Mouse (Mus musculus) thymus, postnatal 14 days (tissue): Measurements from ENCODE around the gene Tmem164.
A peak's percentile ranks its signal among the peaks of the same experiment; 100 is the strongest.

Experiments used
- DNase-seq: peaks from one replicate; pipeline ENCODE4 v3.0.0; 2021

Gene Tmem164

GRCm38 (mm10) chrX:142755542-142755941 lies 74.3 kb downstream of the Tmem164 start:
- DNase-seq: no peak

GRCm38 (mm10) chrX:142760415-142760814 lies 79.2 kb downstream of the Tmem164 start:
- DNase-seq: no peak

- DNase-seq: no peak
These were observed 82.1 kb downstream of the Tmem164 start for GRCm38 (mm10) chrX:142763337-142763736.

DNA sequence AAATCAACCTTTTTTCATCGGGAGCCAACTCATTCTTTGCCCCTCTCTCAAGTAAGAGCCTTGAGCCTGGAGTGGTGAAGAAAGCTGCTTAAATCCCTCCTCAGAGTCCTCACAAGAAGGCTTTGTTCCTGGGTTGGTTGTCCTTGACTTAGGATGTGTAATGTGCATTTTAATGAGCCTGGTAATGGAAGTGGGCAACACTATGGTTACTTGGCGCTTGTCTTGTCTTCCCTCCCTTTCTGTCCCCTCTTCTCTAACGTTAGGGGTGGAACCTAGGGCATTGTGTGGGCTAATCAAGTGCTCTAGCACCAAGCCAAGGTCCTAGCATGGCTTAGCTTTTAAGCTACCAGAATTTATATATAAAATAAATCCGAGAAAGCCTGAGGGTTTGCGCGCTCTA lies 88.5 kb downstream of the Tmem164 start:
- DNase-seq: no peak

DNA sequence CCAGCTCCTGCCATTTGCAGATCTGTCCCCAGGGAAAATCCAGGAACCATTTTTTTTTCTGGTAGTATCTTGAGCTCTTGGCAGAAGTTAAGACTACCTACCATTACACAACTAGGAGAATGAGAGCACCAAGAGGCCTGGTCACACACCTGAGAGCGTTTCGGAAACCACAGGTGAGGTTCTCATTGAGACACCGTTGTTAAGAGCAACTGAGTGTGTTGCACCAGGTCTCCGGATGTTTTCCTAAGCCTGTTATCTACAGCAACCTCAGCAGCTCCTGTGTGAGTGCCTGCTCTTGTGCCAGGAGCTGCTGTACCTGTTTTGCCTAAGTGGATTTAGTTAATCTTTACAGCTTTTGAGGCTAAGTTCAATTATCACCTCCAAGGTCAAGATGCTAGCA lies 92.5 kb downstream of the Tmem164 start:
- DNase-seq: no peak

DNA sequence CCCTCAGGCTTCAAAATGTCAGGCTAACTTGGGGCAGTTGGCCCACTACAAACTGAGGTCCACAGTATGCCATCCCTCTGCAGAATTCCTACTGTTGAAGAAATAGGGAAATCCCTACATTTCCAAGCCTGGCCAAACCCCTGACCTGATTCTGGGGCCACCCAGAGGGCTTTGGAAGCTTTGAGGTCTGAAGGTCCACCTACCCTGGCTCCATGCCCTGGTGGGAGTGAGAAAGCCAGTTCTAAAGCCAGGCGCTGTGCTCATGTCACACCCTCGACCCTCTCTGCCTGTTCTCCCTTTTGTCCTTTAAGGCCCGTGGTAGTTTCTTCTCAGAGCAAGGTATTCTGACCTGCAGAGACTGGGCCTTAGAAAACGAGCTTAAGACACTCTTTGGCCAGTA lies 94.9 kb downstream of the Tmem164 start:
- no peak for DNase-seq

- no peak for DNase-seq
These were observed 97.4 kb downstream of the Tmem164 start for GRCm38 (mm10) chrX:142778638-142779037.

DNA sequence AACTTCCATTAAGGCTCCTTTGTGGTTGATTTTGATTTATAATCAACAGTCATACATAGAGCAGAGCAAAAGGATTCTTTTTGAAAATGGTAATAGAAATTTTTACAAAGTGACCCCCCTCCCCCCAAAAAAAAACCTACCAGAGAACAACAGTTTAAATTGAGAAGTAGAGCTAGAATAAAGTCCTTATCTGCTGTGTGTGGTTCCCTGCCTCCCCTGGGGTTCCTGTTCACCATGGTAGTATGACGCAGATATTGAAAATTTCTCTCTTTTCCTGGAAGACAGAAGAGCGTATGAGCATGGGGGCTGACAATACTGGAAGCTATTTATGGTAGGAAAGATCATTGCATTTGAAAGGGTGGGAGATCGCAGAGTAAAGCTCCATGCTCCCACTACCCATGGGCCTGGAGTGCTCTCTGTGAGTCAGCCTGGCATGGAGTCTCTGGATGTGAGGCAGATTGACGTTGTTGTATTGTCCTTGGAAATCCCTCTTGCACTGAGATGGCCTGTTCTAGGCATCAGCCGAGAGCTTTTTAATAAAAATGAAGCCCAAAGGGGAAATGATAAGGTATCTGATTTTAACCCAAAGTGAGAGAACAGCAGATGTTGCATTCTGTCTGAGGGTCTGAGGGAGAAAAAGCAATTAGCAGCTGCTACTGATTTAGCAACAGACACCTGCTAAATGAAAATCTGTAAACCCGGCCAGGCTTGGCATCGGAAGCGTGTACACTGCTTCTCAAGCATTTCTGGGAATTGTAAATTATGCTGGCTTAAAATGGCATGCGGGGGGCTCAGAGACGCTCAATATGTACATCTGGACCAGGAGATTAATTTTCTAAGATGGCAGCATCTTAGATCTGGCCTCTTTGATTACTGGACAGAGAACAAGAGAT lies 105.2 kb downstream of the Tmem164 start:
- DNase-seq: no peak

- no peak for DNase-seq
These were observed 111.0 kb downstream of the Tmem164 start for GRCm38 (mm10) chrX:142792185-142792584.

DNA sequence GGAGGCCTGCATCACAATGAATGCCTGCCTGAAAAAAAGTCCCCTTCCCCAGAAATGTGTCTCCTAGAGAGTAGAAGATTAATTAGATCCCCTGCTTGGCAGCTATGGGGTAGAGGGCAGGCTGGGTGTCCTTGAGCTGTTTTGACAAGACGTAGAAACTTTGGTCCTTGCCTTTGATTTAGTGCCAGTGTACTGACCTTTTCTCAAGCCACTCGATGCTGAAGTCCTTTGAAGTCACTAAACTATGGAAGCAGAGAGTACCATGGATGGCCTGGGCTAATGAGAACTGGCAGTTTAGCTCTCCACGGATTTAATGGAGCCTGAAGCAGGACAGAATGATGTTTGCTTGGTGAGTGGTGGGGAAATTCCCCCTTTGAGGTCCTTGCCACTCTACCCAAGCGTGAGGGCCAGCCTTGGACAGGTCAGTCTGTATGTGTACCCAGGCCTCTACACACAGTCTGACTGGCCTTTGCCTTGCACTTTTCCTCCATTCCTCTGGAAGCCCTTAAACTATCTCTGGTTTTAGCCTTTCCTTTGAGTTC lies 112.9 kb downstream of the Tmem164 start:
- no peak for DNase-seq

- DNase-seq: no peak
These were observed 123.4 kb downstream of the Tmem164 start for GRCm38 (mm10) chrX:142804596-142804995.

DNA sequence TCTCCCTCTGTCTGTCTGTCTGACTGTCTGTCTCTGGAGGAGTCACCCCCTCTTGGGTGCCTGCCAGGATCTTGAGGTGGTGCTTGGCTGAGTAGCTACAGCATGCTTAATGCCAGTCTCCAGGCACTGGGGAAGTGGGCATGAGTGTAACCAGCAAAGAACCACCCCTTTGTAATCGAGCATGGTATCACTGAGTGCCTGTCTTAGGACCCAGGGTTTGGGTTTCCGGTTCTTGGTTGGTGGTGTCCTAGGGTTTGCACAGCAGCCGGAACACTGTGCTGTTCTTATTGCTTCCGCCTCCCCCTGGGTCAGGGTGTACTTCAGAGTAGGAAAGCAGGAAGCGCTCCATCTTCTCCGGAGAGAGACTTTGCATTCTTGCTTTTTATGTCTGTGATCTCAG lies 124.9 kb downstream of the Tmem164 start:
- DNase-seq: no peak

DNA sequence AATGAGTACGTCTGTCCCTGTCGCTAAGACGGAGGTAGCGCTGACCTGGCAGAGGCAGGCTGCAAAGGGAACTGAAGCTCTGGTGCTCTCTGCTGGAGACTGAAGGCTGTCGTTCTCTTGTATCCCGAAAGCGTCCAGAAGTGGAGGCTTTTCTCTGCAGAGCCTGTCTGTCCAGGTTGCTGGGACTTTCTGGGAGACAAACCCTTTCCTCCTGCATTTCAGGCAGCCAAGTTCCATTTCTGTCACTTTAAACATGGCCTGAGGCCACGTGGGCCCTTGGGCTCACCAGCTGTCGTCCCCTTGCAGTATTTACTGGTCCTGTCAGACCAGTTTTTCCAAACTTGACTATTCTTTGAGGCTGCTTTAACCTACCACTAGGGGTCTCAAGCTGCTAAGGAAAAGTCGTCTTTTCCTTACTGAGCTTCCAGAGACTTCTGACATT lies 125.4 kb downstream of the Tmem164 start:
- DNase-seq: no peak

DNA sequence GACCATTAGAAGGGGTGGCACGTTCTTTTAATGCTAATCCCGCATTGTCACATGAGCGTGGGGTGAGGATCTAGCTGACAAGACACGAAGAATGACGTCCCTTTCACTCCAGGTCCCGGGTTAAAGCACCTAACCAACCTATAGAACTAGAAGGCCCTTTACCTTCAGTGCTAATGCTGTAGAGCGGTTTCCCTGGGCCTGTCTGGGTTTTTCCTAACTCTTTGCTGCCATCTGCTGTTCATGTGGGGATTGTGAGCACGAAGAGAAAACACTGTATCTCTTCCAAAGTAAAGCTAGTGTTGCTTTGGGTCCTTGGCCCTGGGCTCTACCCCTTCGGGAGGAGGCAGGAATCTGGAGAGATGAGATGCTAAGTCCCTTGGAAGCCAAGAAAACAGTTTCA lies 127.2 kb downstream of the Tmem164 start:
- peak; percentile 54 for DNase-seq

- DNase-seq: peak; percentile 36
These were observed 131.9 kb downstream of the Tmem164 start for GRCm38 (mm10) chrX:142813146-142813545.

- DNase-seq: peak; percentile 41
These were observed 137.0 kb downstream of the Tmem164 start for GRCm38 (mm10) chrX:142818057-142818682.

DNA sequence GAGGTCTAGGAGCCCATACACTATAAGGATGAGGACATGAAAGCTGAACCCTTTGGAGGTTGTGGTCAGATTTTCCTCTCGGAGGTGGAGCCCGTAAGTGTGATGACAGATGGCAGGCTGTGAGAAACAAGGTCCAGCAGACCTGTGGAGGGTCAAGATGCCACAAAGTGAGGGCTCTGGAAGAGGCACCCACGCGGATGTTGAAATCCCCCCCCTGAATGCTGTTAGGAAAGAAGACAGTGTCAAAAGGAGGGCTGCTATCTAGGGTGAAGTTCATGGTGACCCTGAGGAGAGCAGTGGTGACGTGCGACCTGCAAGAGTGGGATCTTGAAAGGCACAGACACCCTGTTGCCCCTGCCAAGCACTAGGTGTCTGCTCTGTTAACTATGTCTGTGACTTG lies 140.0 kb downstream of the Tmem164 start:
- DNase-seq: no peak

DNA sequence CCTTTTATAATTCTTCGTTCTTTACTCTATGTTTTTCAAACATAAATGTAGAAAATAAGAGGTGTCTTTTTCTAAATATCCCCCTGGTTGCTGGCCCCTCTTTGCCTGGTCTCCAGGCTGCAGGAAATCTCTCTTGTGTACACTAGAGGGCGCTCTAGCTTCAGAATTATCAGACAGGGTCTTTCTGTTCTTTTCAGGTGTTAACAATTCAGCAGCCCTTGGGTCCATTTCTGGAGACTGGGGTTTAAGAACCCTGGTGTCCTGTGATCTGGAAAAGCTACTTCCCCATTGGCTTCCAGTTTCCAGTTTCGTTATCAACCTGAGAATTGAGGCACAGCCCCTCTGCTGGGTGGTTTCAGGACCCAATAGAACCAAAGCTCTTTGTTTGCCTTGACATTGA lies 140.6 kb downstream of the Tmem164 start:
- peak; percentile 41 for DNase-seq

GRCm38 (mm10) chrX:142825309-142825708 lies 144.1 kb downstream of the Tmem164 start:
- DNase-seq: no peak

DNA sequence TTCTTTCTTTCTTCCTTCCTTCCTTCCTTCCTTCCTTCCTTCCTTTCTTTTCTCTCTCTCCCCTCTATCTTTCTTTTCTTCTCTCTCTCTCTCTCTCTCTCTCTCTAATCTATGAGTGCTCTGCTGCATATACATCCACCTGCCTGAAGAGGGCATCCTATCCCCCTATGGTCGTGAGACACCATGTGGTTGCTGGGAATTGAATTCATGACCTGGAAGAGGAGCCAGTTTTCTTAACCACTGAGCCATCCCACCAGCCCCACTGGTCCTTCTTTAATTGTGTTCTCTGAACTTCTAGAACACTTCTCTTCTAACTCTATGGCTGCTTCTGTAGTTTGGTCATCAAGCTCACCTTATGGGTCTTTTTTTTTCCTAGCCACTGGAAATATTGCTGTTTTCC lies 146.4 kb downstream of the Tmem164 start:
- no peak for DNase-seq

DNA sequence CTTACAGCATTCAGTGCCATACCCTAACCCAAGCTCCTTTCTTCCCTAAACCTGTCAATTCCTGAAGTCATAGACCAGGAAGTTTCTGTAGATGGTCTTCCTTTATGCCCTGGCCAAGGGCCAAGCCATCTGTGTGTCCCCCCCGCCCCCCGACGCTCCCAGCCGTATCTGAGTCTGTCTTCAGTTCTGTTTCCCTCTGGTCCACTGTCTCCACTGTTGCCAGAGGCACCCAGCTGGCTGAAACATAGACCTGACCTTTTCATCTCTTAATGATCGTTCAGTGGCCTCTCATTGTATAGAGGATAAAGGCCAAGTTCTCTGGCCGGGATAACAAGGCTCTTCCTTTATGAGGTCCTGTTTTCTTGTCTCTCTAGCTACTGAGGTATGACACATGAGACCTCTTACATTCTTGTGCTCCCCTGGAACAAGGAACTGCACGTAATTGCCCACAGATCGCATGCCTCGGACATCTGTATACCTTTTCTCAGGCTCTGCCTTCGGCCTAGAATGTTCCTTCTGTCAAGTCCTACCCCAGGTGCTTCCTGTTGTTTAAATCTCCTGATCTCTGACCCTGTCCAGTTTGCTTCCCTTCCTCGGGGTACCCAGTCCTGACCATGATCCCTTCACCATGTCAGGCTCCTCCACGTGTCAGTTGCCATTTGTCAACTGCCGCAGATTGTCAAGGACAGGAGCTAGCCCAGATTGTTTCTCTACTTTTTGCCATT lies 147.1 kb downstream of the Tmem164 start:
- no peak for DNase-seq

DNA sequence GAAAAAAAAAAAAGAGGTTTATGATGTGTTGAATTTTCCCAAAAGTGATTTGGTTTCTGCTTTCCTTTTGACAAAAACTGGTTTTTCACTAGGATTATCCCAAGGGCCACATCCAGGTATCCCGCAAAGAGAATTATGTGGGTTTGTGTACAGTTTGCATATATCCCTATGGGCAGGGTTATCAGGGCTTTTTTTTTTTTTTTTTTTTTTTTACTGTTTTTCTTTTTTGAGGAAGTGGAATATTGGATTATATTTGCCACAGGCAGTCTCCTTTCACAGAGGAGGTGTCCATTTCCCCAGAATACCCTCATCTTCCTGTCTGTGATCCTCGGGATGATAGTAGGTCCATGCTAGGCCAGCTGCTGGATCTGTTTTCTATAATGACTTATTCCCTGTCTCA lies 148.1 kb downstream of the Tmem164 start:
- no peak for DNase-seq

GRCm38 (mm10) chrX:142829866-142830470 lies 148.8 kb downstream of the Tmem164 start:
- no peak for DNase-seq
